In genomic region chr13:41669951-41670350, GRCm38 (mm10) we compare ENCODE assay signal across 27 mouse cellular contexts.
DNase-seq lines count a peak whose midpoint lies in the region; ATAC-seq and TF ChIP-seq lines count a peak whose summit lies in the region.
"Had no signal": no experiment of that assay in that cellular context is flagged by ENCODE, and none has a peak within 500 bp of the region (broad histone marks: within the 10 kb centered on the region; RNA-seq: fewer than 3 reads in every experiment).

No protein-coding gene starts in this region.

- no peak for DNase-seq in heart, postnatal 25 days (ENCODE audit: low spot score)
- DNase-seq in heart, postnatal 0 days (ENCODE audit: low spot score) = no peak
- no peak for DNase-seq in heart, postnatal 14 days
- DNase-seq in midbrain, embryonic 11.5 days (ENCODE audit: low spot score, missing footprints) = peak; percentile 21
- DNase-seq in adrenal gland, adult 18-20 months (ENCODE audit: low spot score in 2 of 2) = no peak
- DNase-seq: adrenal gland, adult 8-10 months; B cell, adult 2 months; cerebellum, adult 18-20 months; cerebellum, postnatal 36 days; gastrocnemius, postnatal 10 days; kidney, postnatal 36 days; layer of hippocampus, adult 9-11 months; liver; lung, postnatal 36 days; thymus, postnatal 36 days had no signal

- no peak for ATAC-seq in heart, embryonic 11.5 days (replicated peaks; ENCODE audit: insufficient number of reproducible peaks, low FRiP score, low TSS enrichment)
- ATAC-seq in heart, postnatal 0 days (ENCODE audit: insufficient read depth, low read depth) = no peak
- no peak for ATAC-seq in midbrain, embryonic 11.5 days (ENCODE audit: low FRiP score)
- ATAC-seq in midbrain, embryonic 16.5 days = no peak
- ATAC-seq: forebrain, embryonic 14.5 days; intestine, embryonic 16.5 days had no signal

- no peaks in the 10 kb centered on the region for H3K36me3 ChIP-seq in heart, embryonic 11.5 days (ENCODE audit: control insufficient read depth, insufficient read depth, low read length)
- H3K36me3 ChIP-seq in heart, postnatal 0 days (replicated peaks; ENCODE audit: control insufficient read depth, insufficient read depth, low read length) = no peaks in the 10 kb centered on the region
- H3K36me3 ChIP-seq in midbrain, embryonic 11.5 days (ENCODE audit: control insufficient read depth, insufficient read depth, low read length) = no peaks in the 10 kb centered on the region
- H3K36me3 ChIP-seq in midbrain, embryonic 16.5 days (ENCODE audit: control insufficient read depth, insufficient read depth, low read length) = no peaks in the 10 kb centered on the region
- H3K36me3 ChIP-seq: embryonic facial prominence, embryonic 15.5 days; G1E; hindbrain, embryonic 15.5 days; limb, embryonic 10.5 days; liver, embryonic 15.5 days; lung, embryonic 15.5 days; stomach, embryonic 15.5 days had no signal

- no peak overlapping the region for H3K9ac ChIP-seq in heart, embryonic 11.5 days (ENCODE audit: low read depth, low read length)
- H3K9ac ChIP-seq in heart, postnatal 0 days (replicated peaks; ENCODE audit: low read depth, low read length) = no peak overlapping the region
- no peak overlapping the region for H3K9ac ChIP-seq in midbrain, embryonic 11.5 days (ENCODE audit: low read length)
- H3K9ac ChIP-seq in midbrain, embryonic 16.5 days (ENCODE audit: low read depth, low read length) = no peak overlapping the region
- H3K9ac ChIP-seq: embryonic facial prominence, embryonic 15.5 days; hindbrain, embryonic 15.5 days; liver, embryonic 15.5 days; lung, embryonic 15.5 days; stomach, embryonic 15.5 days had no signal

- no peak overlapping the region for H3K4me3 ChIP-seq in heart, embryonic 11.5 days (ENCODE audit: low read depth, low read length)
- H3K4me3 ChIP-seq in heart, postnatal 0 days (ENCODE audit: low read depth, low read length) = no peak overlapping the region
- no peak overlapping the region for H3K4me3 ChIP-seq in midbrain, embryonic 11.5 days (ENCODE audit: low read depth, low read length)
- no peak overlapping the region for H3K4me3 ChIP-seq in midbrain, embryonic 16.5 days (ENCODE audit: low read depth, low read length)
- H3K4me3 ChIP-seq: embryonic facial prominence, embryonic 15.5 days; hindbrain, embryonic 15.5 days; limb, embryonic 10.5 days; liver, embryonic 15.5 days; lung, embryonic 15.5 days; stomach, embryonic 15.5 days had no signal

- H3K4me2 ChIP-seq in heart, embryonic 11.5 days = no peak overlapping the region
- no peak overlapping the region for H3K4me2 ChIP-seq in heart, postnatal 0 days (ENCODE audit: low read depth, low read length)
- H3K4me2 ChIP-seq in midbrain, embryonic 11.5 days = no peak overlapping the region
- H3K4me2 ChIP-seq in midbrain, embryonic 16.5 days (ENCODE audit: low read length) = no peak overlapping the region
- H3K4me2 ChIP-seq: embryonic facial prominence, embryonic 15.5 days; hindbrain, embryonic 15.5 days; liver, embryonic 15.5 days; lung, embryonic 15.5 days; stomach, embryonic 15.5 days had no signal

- no peak for TF ChIP-seq EP300 in heart, postnatal 0 days (IDR thresholded peaks at IDR 0.05; ENCODE audit: low read depth)

- H3K27ac ChIP-seq in heart, embryonic 11.5 days (ENCODE audit: low read depth, low read length) = peak overlapping the region; percentile 7; the same call in 1 of the 2 replicates
- peak overlapping the region; percentile 76 for H3K27ac ChIP-seq in heart, postnatal 0 days (ENCODE audit: low read depth)
- H3K27ac ChIP-seq in midbrain, embryonic 11.5 days (ENCODE audit: low read depth, low read length) = no peak overlapping the region
- no peak overlapping the region for H3K27ac ChIP-seq in midbrain, embryonic 16.5 days (ENCODE audit: low read length)
- H3K27ac ChIP-seq: embryonic facial prominence, embryonic 15.5 days; hindbrain, embryonic 15.5 days; limb, embryonic 10.5 days; liver, embryonic 15.5 days; lung, embryonic 15.5 days; stomach, embryonic 15.5 days had no signal

- no peaks in the 10 kb centered on the region for H3K9me3 ChIP-seq in heart, embryonic 11.5 days (replicated peaks; ENCODE audit: control insufficient read depth, low read length)
- no peaks in the 10 kb centered on the region for H3K9me3 ChIP-seq in heart, postnatal 0 days (replicated peaks; ENCODE audit: control insufficient read depth, low read length)
- no peaks in the 10 kb centered on the region for H3K9me3 ChIP-seq in midbrain, embryonic 11.5 days (ENCODE audit: control insufficient read depth, low read length)
- no peaks in the 10 kb centered on the region for H3K9me3 ChIP-seq in midbrain, embryonic 16.5 days (replicated peaks; ENCODE audit: control insufficient read depth, low read length, poor library complexity, severe bottlenecking)
- H3K9me3 ChIP-seq: embryonic facial prominence, embryonic 15.5 days; G1E; hindbrain, embryonic 15.5 days; limb, embryonic 10.5 days; liver, embryonic 15.5 days; lung, embryonic 15.5 days; stomach, embryonic 15.5 days had no signal

- intact Hi-C loops in heart, postnatal 25 days (cut with DNase I) = no loop called here
- intact Hi-C loops in heart, postnatal 14 days (cut with DNase I) = no loop called here

- peaks cover 23% of the 10 kb centered on the region for H3K4me1 ChIP-seq in heart, embryonic 11.5 days (ENCODE audit: control insufficient read depth, insufficient read depth, low read length)
- peaks cover 24% of the 10 kb centered on the region for H3K4me1 ChIP-seq in heart, postnatal 0 days (ENCODE audit: control insufficient read depth, insufficient read depth)
- H3K4me1 ChIP-seq in midbrain, embryonic 11.5 days (ENCODE audit: control insufficient read depth, insufficient read depth, low read length) = no peaks in the 10 kb centered on the region
- no peaks in the 10 kb centered on the region for H3K4me1 ChIP-seq in midbrain, embryonic 16.5 days (ENCODE audit: control insufficient read depth, insufficient read depth, low read length)
- H3K4me1 ChIP-seq: embryonic facial prominence, embryonic 15.5 days; limb, embryonic 10.5 days; liver, embryonic 15.5 days; stomach, embryonic 15.5 days had no signal

- 100% methylated on average over 2 of the region's 2 CpGs for WGBS in heart, embryonic 11.5 days (ENCODE audit: insufficient replicate concordance)
- 47% methylated on average over 2 of the region's 2 CpGs for WGBS in heart, postnatal 0 days
- WGBS in midbrain, embryonic 11.5 days = 100% methylated on average over 2 of the region's 2 CpGs
- WGBS in midbrain, embryonic 16.5 days = 93% methylated on average over 2 of the region's 2 CpGs

- TF ChIP-seq CTCF in heart, postnatal 0 days (IDR thresholded peaks at IDR 0.05; ENCODE audit: low read depth) = no peak

- no peaks in the 10 kb centered on the region for H3K27me3 ChIP-seq in heart, embryonic 11.5 days (ENCODE audit: control insufficient read depth, insufficient read depth, low read length)
- H3K27me3 ChIP-seq in heart, postnatal 0 days (ENCODE audit: control insufficient read depth, insufficient read depth, low read length) = no peaks in the 10 kb centered on the region
- H3K27me3 ChIP-seq in midbrain, embryonic 11.5 days (ENCODE audit: control insufficient read depth, insufficient read depth, low read length) = no peaks in the 10 kb centered on the region
- no peaks in the 10 kb centered on the region for H3K27me3 ChIP-seq in midbrain, embryonic 16.5 days (ENCODE audit: control insufficient read depth, insufficient read depth, low read depth, low read length)
- H3K27me3 ChIP-seq: CH12.LX; embryonic facial prominence, embryonic 15.5 days; hindbrain, embryonic 15.5 days; liver, embryonic 15.5 days; lung, embryonic 15.5 days; stomach, embryonic 15.5 days had no signal

Comparison
In these comparisons a context has a peak if more than half of its experiments do, and no peak if none do; other contexts are left out.
1. H3K27ac ChIP-seq: peak in heart, embryonic 11.5 days (single experiment) and heart, postnatal 0 days (single experiment); none in midbrain, embryonic 11.5 days (single experiment) and midbrain, embryonic 16.5 days (single experiment).